Mouse (Mus musculus) E14TG2a.4 (cell line): Measurements from ENCODE around the gene Thtpa.

ENCODE experiments used
- H3K27me3 ChIP-seq: 2 replicates; pipeline ENCODE4 v1.6.1; 2014; ENCODE audit warnings: low read length, control low read depth; ENCODE audit not compliant: insufficient read depth
- H3K36me3 ChIP-seq: 2 replicates; pipeline ENCODE4 v1.6.1; 2014; ENCODE audit warnings: low read length, control low read depth; ENCODE audit not compliant: insufficient read depth
- H3K4me1 ChIP-seq: replicated peaks from 2 replicates; pipeline ENCODE4 v1.6.1; 2014; ENCODE audit warnings: low read depth, low read length, control low read depth
- H3K4me3 ChIP-seq: replicated peaks from 2 replicates; pipeline ENCODE4 v1.5.1; 2014; ENCODE audit warnings: mild to moderate bottlenecking, low read length
- H3K9me3 ChIP-seq: 2 replicates; pipeline ENCODE4 v1.6.1; 2014; ENCODE audit warnings: low read length, control low read depth
- CTCF ChIP-seq: conservative IDR thresholded peaks from 2 replicates; pipeline ENCODE4 v1.5.1; 2014; ENCODE audit warnings: low read length
- NANOG ChIP-seq: IDR thresholded peaks from 2 replicates; pipeline ENCODE4 v1.6.1; 2014; ENCODE audit warnings: borderline replicate concordance, low read length, mixed read lengths
- POU5F1 ChIP-seq: IDR thresholded peaks from 2 replicates; pipeline ENCODE4 v1.6.1; 2014; ENCODE audit warnings: low read length, borderline replicate concordance

The Thtpa gene

GRCm38 (mm10) chr14:55125711-55126110 lies 31.1 kb downstream of the Thtpa start:
- peaks cover 18% of the 10 kb centered on the region for H3K27me3 ChIP-seq
- H3K4me1 ChIP-seq = peaks cover 4% of the 10 kb centered on the region; the same call in 1 of the 2 replicates
- H3K36me3 ChIP-seq = no peaks in the 10 kb centered on the region
- TF ChIP-seq NANOG (no peak), CTCF (no peak), POU5F1 (no peak)
- H3K9me3 ChIP-seq = no peaks in the 10 kb centered on the region
- H3K4me3 ChIP-seq = no peak overlapping the region

DNA sequence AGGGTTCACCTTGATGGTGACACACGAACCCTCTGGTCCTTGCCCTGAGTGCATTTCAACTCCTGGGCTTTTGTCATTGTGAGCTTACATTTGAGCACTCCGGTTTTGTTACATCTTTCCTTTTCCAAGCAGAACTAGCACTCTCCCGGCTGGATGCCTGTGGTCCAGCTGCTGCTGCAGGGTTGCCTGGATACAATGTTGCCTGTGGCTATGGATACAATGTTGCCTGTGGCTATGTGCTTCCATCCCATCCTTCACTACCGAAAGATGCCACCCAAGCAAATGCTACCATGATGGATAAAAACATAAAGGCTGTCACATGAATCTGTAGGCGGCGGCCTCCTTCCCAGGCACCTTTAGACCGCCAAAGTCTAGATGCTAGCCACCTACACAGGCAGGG lies 31.9 kb downstream of the Thtpa start:
- peaks cover 18% of the 10 kb centered on the region for H3K27me3 ChIP-seq
- no peak overlapping the region for H3K4me3 ChIP-seq
- TF ChIP-seq POU5F1 (no peak), CTCF (no peak), NANOG (no peak)
- H3K9me3 ChIP-seq = no peaks in the 10 kb centered on the region
- no peaks in the 10 kb centered on the region for H3K36me3 ChIP-seq
- H3K4me1 ChIP-seq = peaks cover 4% of the 10 kb centered on the region; the same call in 1 of the 2 replicates

DNA sequence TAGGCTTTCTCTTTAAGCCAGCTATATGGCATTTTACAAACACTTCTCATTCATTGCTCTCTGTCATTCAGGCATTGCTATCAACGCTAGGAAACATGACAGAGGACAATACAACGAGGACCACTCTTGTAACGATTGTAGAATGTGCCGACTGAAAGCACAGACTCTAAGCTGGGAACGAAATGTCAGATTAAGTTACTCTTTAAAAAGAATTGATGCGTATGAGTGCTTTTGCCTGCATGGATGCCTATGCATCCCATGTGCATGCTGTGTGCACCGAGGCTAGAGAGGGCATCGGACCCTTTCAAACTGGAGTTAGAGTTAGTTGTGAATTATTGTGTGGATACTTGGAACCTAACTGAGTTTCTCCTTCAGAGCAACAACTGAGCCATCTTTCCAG lies 41.1 kb downstream of the Thtpa start:
- TF ChIP-seq NANOG (no peak), CTCF (no peak), POU5F1 (no peak)

DNA sequence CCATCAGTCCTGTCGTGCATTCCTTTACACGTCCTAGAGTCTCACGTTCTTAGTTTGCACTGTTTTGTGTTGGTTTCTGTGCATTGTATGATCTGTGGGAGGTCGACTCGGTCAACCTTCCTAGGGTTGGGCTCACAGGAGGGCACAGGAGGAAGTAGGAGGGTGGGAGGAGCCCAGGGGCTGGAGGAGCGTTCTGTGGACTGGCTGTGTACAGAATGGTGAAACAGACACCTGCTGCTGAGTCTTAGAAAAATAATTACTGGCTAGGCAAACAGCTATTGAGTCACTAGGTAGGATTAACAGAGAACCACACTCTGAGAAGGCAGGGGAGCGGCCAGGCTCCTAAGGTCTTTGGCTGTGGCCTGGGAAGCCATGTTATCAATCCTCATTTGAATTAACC lies 44.7 kb downstream of the Thtpa start:
- no peak overlapping the region for H3K4me3 ChIP-seq
- H3K4me1 ChIP-seq = peaks cover 8% of the 10 kb centered on the region
- H3K27me3 ChIP-seq = peaks cover 3% of the 10 kb centered on the region
- H3K9me3 ChIP-seq = no peaks in the 10 kb centered on the region
- no peaks in the 10 kb centered on the region for H3K36me3 ChIP-seq
- no peak for TF ChIP-seq POU5F1
- no peak for TF ChIP-seq CTCF
- TF ChIP-seq NANOG = no peak

More for the DNA sequence above, 41.1 kb downstream of the Thtpa start:
- peaks cover 8% of the 10 kb centered on the region for H3K4me1 ChIP-seq
- no peak overlapping the region for H3K4me3 ChIP-seq
- no peaks in the 10 kb centered on the region for H3K9me3 ChIP-seq
- H3K27me3 ChIP-seq = peaks cover 3% of the 10 kb centered on the region
- H3K36me3 ChIP-seq = no peaks in the 10 kb centered on the region

DNA sequence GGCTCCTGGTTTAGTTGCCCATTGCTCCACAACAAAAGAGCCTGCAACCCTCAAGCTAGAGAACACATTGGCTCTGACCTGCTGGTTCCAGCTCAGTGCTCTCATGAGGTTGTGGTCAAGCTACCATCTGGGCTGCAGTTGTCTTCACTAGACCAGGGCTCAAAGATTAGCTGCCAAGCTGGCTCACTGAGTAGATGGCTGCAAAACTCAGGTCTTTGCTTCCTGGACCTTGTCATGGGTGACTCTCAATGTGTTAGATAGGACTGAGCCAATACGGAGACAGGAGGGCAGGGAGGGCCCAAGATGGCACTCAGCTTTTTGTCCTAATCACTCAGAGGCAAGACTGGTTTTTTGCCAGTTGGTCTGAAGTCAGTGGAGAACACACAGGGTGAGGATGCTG lies 51.7 kb downstream of the Thtpa start:
- Histone ChIP-seq H3K36me3 (no peaks in the 10 kb centered on the region), H3K4me3 (no peak overlapping the region), H3K4me1 (no peaks in the 10 kb centered on the region), H3K27me3 (0 out of 2 replicates have a peak, but pooled peaks cover 3% of the 10 kb centered on the region), H3K9me3 (no peaks in the 10 kb centered on the region)
- no peak for TF ChIP-seq CTCF
- TF ChIP-seq NANOG = no peak
- no peak for TF ChIP-seq POU5F1

DNA sequence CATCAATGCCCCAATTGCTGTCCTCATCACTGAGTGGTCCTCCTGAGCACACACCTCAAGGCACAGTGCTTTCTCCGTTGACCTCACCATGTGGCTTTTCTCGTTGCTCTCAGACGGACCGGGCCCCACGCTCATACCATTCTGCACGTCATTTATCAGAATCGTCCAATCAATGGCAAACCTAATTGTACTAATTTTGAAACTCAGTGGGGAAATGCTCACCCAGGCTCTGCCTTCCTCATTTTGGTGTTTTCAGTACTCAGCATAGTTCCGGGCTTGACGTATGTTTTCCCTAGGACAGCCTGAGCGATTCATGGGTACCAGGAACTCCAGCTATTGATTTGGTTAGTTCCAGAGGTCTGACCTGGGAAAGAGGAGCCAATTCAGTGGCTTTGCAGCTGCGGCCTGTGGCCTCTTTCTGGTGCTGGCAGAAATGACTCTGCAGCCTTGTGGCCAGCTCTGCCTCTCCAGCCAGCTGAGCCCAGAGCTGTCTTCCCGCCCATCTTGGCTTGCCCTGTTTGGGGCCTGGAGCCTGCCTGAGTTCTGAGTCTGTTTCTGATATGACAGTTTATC lies 52.3 kb downstream of the Thtpa start:
- Histone ChIP-seq H3K36me3 (no peaks in the 10 kb centered on the region), H3K9me3 (no peaks in the 10 kb centered on the region), H3K4me3 (no peak overlapping the region), H3K4me1 (no peaks in the 10 kb centered on the region), H3K27me3 (0 out of 2 replicates have a peak, but pooled peaks cover 3% of the 10 kb centered on the region)
- TF ChIP-seq POU5F1 (no peak), NANOG (no peak), CTCF (no peak)

- Histone ChIP-seq H3K27me3 (0 out of 2 replicates have a peak, but pooled peaks cover 3% of the 10 kb centered on the region), H3K9me3 (no peaks in the 10 kb centered on the region), H3K36me3 (no peaks in the 10 kb centered on the region), H3K4me3 (no peak overlapping the region), H3K4me1 (0 out of 2 replicates have a peak, but pooled peaks cover 6% of the 10 kb centered on the region)
- TF ChIP-seq POU5F1 (no peak), NANOG (no peak), CTCF (peak; percentile 91)
Measured at GRCm38 (mm10) chr14:55148363-55148915, 53.9 kb downstream of the Thtpa start.
